8 mouse cellular contexts compared by ENCODE assay signal in genomic region chr10:7391561-7391934, GRCm38 (mm10).
DNase-seq lines count a peak whose midpoint lies in the region; ATAC-seq and TF ChIP-seq lines count a peak whose summit lies in the region.

No protein-coding gene starts in this region.

- no peak for TF ChIP-seq CTCF in bone marrow, adult 2 months (IDR thresholded peaks at IDR 0.05; ENCODE audit: control insufficient read depth, insufficient read depth, low read length)
- TF ChIP-seq CTCF in olfactory bulb, adult 2 months (IDR thresholded peaks at IDR 0.05; ENCODE audit: insufficient read depth, low read depth, low read length) = no peak

- H3K27me3 ChIP-seq in heart, embryonic 12.5 days (replicated peaks) = peaks cover 20% of the 10 kb centered on the region
- H3K27me3 ChIP-seq in limb, embryonic 12.5 days = peaks cover 46% of the 10 kb centered on the region

- H3K36me3 ChIP-seq in heart, embryonic 12.5 days = no peaks in the 10 kb centered on the region
- no peaks in the 10 kb centered on the region for H3K36me3 ChIP-seq in limb, embryonic 12.5 days

- H3K9me3 ChIP-seq in heart, embryonic 12.5 days (replicated peaks) = no peaks in the 10 kb centered on the region
- no peaks in the 10 kb centered on the region for H3K9me3 ChIP-seq in limb, embryonic 12.5 days

- no peak for DNase-seq in heart, adult 11 months
- DNase-seq in forelimb bud, embryonic 11.5 days (ENCODE audit: low read depth, low spot score) = peak; percentile 27
- DNase-seq in spleen, adult 12 weeks (ENCODE audit: low spot score) = no peak
- no peak for DNase-seq in layer of hippocampus, adult 9-11 months

- H3K27ac ChIP-seq in heart, embryonic 12.5 days (ENCODE audit: poor library complexity, severe bottlenecking) = no peak overlapping the region
- H3K27ac ChIP-seq in bone marrow, adult 2 months (ENCODE audit: control insufficient read depth, insufficient read depth, low read depth, low read length, poor library complexity) = no peak overlapping the region
- H3K27ac ChIP-seq in limb, embryonic 12.5 days = no peak overlapping the region
- no peak overlapping the region for H3K27ac ChIP-seq in olfactory bulb, adult 2 months (ENCODE audit: insufficient read depth, low read depth, low read length)

- peak overlapping the region; percentile 57 for H3K9ac ChIP-seq in heart, embryonic 12.5 days
- H3K9ac ChIP-seq in limb, embryonic 12.5 days (replicated peaks) = peak overlapping the region; percentile 55; the same call in 1 of the 2 replicates

- H3K4me1 ChIP-seq in heart, embryonic 12.5 days (replicated peaks) = peaks cover 9% of the 10 kb centered on the region
- no peaks in the 10 kb centered on the region; the same call in 1 of the 2 replicates for H3K4me1 ChIP-seq in bone marrow, adult 2 months (ENCODE audit: control insufficient read depth, insufficient read depth, low read length)
- peaks cover 7% of the 10 kb centered on the region; the same call in 1 of the 2 replicates for H3K4me1 ChIP-seq in limb, embryonic 12.5 days (replicated peaks)
- H3K4me1 ChIP-seq in olfactory bulb, adult 2 months (ENCODE audit: control insufficient read depth, insufficient read depth, low read length) = peaks cover 28% of the 10 kb centered on the region

- WGBS in heart, embryonic 12.5 days = 0% methylated on average over 19 of the region's 20 CpGs
- under 1% methylated on average over 20 of the region's 20 CpGs for WGBS in bone marrow, adult 2 months
- WGBS in limb, embryonic 12.5 days = under 1% methylated on average over 20 of the region's 20 CpGs
- WGBS in olfactory bulb, adult 2 months = under 1% methylated on average over 20 of the region's 20 CpGs

- peak overlapping the region; percentile 100 for H3K4me2 ChIP-seq in heart, embryonic 12.5 days
- H3K4me2 ChIP-seq in limb, embryonic 12.5 days = peak overlapping the region; percentile 97

- peak; percentile 23; the same call in 1 of the 2 replicates for ATAC-seq in heart, embryonic 12.5 days (ENCODE audit: insufficient number of reproducible peaks, low FRiP score)
- peak; percentile 71 for ATAC-seq in limb, embryonic 12.5 days (ENCODE audit: insufficient number of reproducible peaks, insufficient read depth, low FRiP score, low TSS enrichment, low read depth)

- peak overlapping the region; percentile 54 for H3K4me3 ChIP-seq in heart, embryonic 12.5 days
- H3K4me3 ChIP-seq in bone marrow, adult 2 months (replicated peaks; ENCODE audit: control insufficient read depth, low read depth, low read length) = peak overlapping the region; percentile 47
- H3K4me3 ChIP-seq in limb, embryonic 12.5 days (replicated peaks) = peak overlapping the region; percentile 55
- H3K4me3 ChIP-seq in olfactory bulb, adult 2 months (ENCODE audit: insufficient read depth, low read depth, low read length) = peak overlapping the region; percentile 52

- TF ChIP-seq POLR2A in bone marrow, adult 2 months (IDR thresholded peaks at IDR 0.05; ENCODE audit: borderline replicate concordance, control insufficient read depth, low read depth, low read length) = no peak
- no peak for TF ChIP-seq POLR2A in olfactory bulb, adult 2 months (IDR thresholded peaks at IDR 0.05; ENCODE audit: insufficient read depth, low read depth, low read length)
